Mouse (Mus musculus) CH12.LX (cell line): ENCODE measurements around the gene Atxn7l3. TPM values are rescaled to one million over a fixed set of nuclear protein-coding genes. Genes with fewer than 3 reads are reported as not detected.

Experiments used
- DNase-seq: peaks from one replicate; pipeline ENCODE4 v3.0.0-alpha.2; 2013; ENCODE audit errors: extremely low read depth
- H3K27ac ChIP-seq: 2 replicates; pipeline ENCODE4 v1.5.1; 2012; ENCODE audit warnings: low read depth, mild to moderate bottlenecking, control low read depth, moderate library complexity; ENCODE audit not compliant: insufficient read depth
- H3K27me3 ChIP-seq: replicated peaks from 2 replicates; pipeline ENCODE3; 2012; ENCODE audit warnings: inconsistent platforms
- H3K36me3 ChIP-seq, 2 experiments: replicated peaks in 1 of 2; 2 replicates each; pipeline versions ENCODE3 to v1.6.1; 2012; ENCODE audit warnings: inconsistent platforms in 1 of 2, low read length in 1 of 2, mild to moderate bottlenecking in 1 of 2, mixed read lengths in 1 of 2, moderate library complexity in 1 of 2; ENCODE audit not compliant: control insufficient read depth in 1 of 2, insufficient read depth in 1 of 2
- H3K4me1 ChIP-seq, 2 experiments: 2 replicates each; pipeline ENCODE4 v1.6.1; 2012; ENCODE audit warnings: inconsistent platforms in 1 of 2, moderate library complexity in 1 of 2; ENCODE audit not compliant: insufficient read depth in 2 of 2, control insufficient read depth in 1 of 2
- H3K4me2 ChIP-seq: 2 replicates; pipeline ENCODE4 v1.6.1; 2012; ENCODE audit warnings: low read depth, mild to moderate bottlenecking, control low read depth; ENCODE audit not compliant: poor library complexity, insufficient read depth, severe bottlenecking
- H3K4me3 ChIP-seq, 3 experiments: fragments of 150-350 bp in 1 of 3; sonication (generic) in 1 of 3; replicated peaks in 1 of 3; 2 replicates each; pipeline versions ENCODE3 to v1.5.1; 2011 to 2012; ENCODE audit warnings: low read depth in 2 of 3, low read length in 2 of 3, mild to moderate bottlenecking in 2 of 3, moderate library complexity in 2 of 3, control low read depth in 1 of 3, improper control_type of control experiment in 1 of 3, inconsistent platforms in 1 of 3, mixed read lengths in 1 of 3; ENCODE audit not compliant: poor library complexity in 1 of 3
- H3K79me2 ChIP-seq: replicated peaks from 2 replicates; pipeline ENCODE4 v1.6.1; 2012; ENCODE audit warnings: mild to moderate bottlenecking, moderate library complexity; ENCODE audit not compliant: control insufficient read depth, poor library complexity, insufficient read depth, severe bottlenecking; ENCODE audit errors: extremely low read depth
- H3K9ac ChIP-seq: 2 replicates; pipeline ENCODE4 v1.6.1; 2012; ENCODE audit warnings: low read depth, mild to moderate bottlenecking, control low read depth, moderate library complexity; ENCODE audit not compliant: insufficient read depth
- H3K9me3 ChIP-seq: replicated peaks from 2 replicates; pipeline ENCODE3; 2012; ENCODE audit warnings: low read length, inconsistent platforms, mixed read lengths
- CHD1 ChIP-seq: IDR thresholded peaks from 2 replicates; pipeline ENCODE4 v1.6.1; 2012; ENCODE audit warnings: low read depth, low read length, improper control_type of control experiment, inconsistent platforms
- CTCF ChIP-seq, 2 experiments: IDR thresholded peaks in 1 of 2; conservative IDR thresholded peaks in 1 of 2; 2 replicates each; pipeline ENCODE4 v1.5.1; 2011 to 2012; ENCODE audit warnings: low read depth in 2 of 2, low read length in 2 of 2, improper control_type of control experiment in 1 of 2, inconsistent platforms in 1 of 2, mild to moderate bottlenecking in 1 of 2, moderate library complexity in 1 of 2
- ETS1 ChIP-seq: conservative IDR thresholded peaks from 2 replicates; pipeline ENCODE4 v1.6.1; 2012; ENCODE audit warnings: low read depth, mild to moderate bottlenecking, inconsistent platforms, low read length, improper control_type of control experiment, moderate library complexity
- GABPA ChIP-seq: IDR thresholded peaks from 2 replicates; pipeline ENCODE4 v1.6.1; 2012; ENCODE audit warnings: low read depth, low read length, improper control_type of control experiment, inconsistent platforms; ENCODE audit not compliant: insufficient replicate concordance
- IRF4 ChIP-seq: IDR thresholded peaks from 2 replicates; pipeline ENCODE4 v1.6.1; 2014; ENCODE audit warnings: low read depth, mild to moderate bottlenecking, inconsistent platforms, low read length, improper control_type of control experiment
- JUND ChIP-seq: conservative IDR thresholded peaks from 2 replicates; pipeline ENCODE4 v1.6.1; 2011; ENCODE audit warnings: low read depth, low read length, improper control_type of control experiment
- MAFK ChIP-seq: IDR thresholded peaks from 2 replicates; pipeline ENCODE4 v1.6.1; 2011; ENCODE audit warnings: low read length, improper control_type of control experiment; ENCODE audit not compliant: insufficient replicate concordance
- MAZ ChIP-seq: IDR thresholded peaks from 2 replicates; pipeline ENCODE4 v1.6.1; 2012; ENCODE audit warnings: low read depth, mild to moderate bottlenecking, inconsistent platforms, low read length, improper control_type of control experiment, moderate library complexity
- MEF2A ChIP-seq: IDR thresholded peaks from 2 replicates; pipeline ENCODE4 v1.6.1; 2014; ENCODE audit warnings: low read depth, mild to moderate bottlenecking, inconsistent platforms, low read length, improper control_type of control experiment, borderline replicate concordance
- MXI1 ChIP-seq: IDR thresholded peaks from 2 replicates; pipeline ENCODE4 v1.6.1; 2011; ENCODE audit warnings: mild to moderate bottlenecking, low read depth, low read length, improper control_type of control experiment
- PAX5 ChIP-seq: IDR thresholded peaks from 2 replicates; pipeline ENCODE4 v1.6.1; 2012; ENCODE audit warnings: low read length, inconsistent platforms, mixed read lengths
- TCF12 ChIP-seq: IDR thresholded peaks from 2 replicates; pipeline ENCODE4 v1.6.1; 2014; ENCODE audit warnings: low read depth, mild to moderate bottlenecking, inconsistent platforms, low read length, improper control_type of control experiment
- UBTF ChIP-seq: IDR thresholded peaks from 2 replicates; pipeline ENCODE4 v1.6.1; 2012; ENCODE audit warnings: low read depth, mild to moderate bottlenecking, inconsistent platforms, low read length, improper control_type of control experiment, moderate library complexity
- ZC3H11A ChIP-seq: IDR thresholded peaks from 2 replicates; pipeline ENCODE4 v1.6.1; 2012; ENCODE audit warnings: low read depth, mild to moderate bottlenecking, inconsistent platforms, low read length, improper control_type of control experiment
- ZMIZ1 ChIP-seq: IDR thresholded peaks from 2 replicates; pipeline ENCODE4 v1.6.1; 2012; ENCODE audit warnings: low read depth, mild to moderate bottlenecking, inconsistent platforms, low read length, improper control_type of control experiment
- dilution Hi-C: fragments of 300-500 bp; cut with MboI; formaldehyde crosslinking; loops from 2 replicates; pipeline ENCODE4 v1.14.3; 2020; ENCODE audit warnings: low sequenced_read_pairs; ENCODE audit not compliant: extremely low pct_unique_long_range_greater_than_20kb, extremely low pct_ligation_motif_present
- in situ Hi-C: fragments of 300-500 bp; cut with MboI; formaldehyde crosslinking; loops from 3 replicates; pipeline ENCODE4 v1.14.3; 2019; ENCODE audit warnings: low sequenced_read_pairs, low pct_ligation_motif_present, low pct_unique_long_range_greater_than_20kb, mixed read lengths
- polyA plus RNA-seq: library from polyadenylated mRNA; unstranded; fragments of >175 nt; gene quantifications from 2 replicates; pipeline ENCODE4 v1.2.1, GENCODE M21; 2012; ENCODE audit warnings: low read depth; ENCODE audit not compliant: insufficient read length
- total RNA-seq, 2 experiments: library from RNA; depleted of rRNA; stranded (reverse); fragments of 300-350 nt in 1 of 2; fragments of >200 nt in 1 of 2; gene quantifications; 2 replicates each; pipeline ENCODE4 v1.2.3; 2012 to 2014

Gene Atxn7l3
- total and polyA plus RNA-seq, 3 experiments, result 40.7 to 59.0 (median 46.6) TPM

- in situ Hi-C loops (no loop called here), dilution Hi-C loops (no loop called here)
- TF ChIP-seq CTCF (conservative IDR thresholded peaks at IDR 0.05 in 1 of 2, IDR thresholded peaks at IDR 0.05 in 1 of 2; ENCODE audit: low read depth in 2 of 2, low read length in 2 of 2) (peak in 1 of 2 experiments; percentile 47; a peak in 3 of 4 replicates), MXI1 (no peak)
- Histone ChIP-seq H3K9me3 (no peaks in the 10 kb centered on the region), H3K79me2 (no peaks in the 10 kb centered on the region), H3K9ac (no peak overlapping the region), H3K4me3 (no peak overlapping the region), H3K4me1 (no peaks in the 10 kb centered on the region), H3K27ac (no peak overlapping the region), H3K27me3 (no peaks in the 10 kb centered on the region), H3K36me3 (peaks cover 62 to 95% of the 10 kb centered on the region in 2 experiments), H3K4me2 (no peak overlapping the region)
- DNase-seq, result peak; percentile 34
These were observed 37.9 kb downstream of the Atxn7l3 start for GRCm38 (mm10) chr11:102258521-102258920.

GRCm38 (mm10) chr11:102258095-102258494 is 38.3 kb downstream of the Atxn7l3 start:
- TF ChIP-seq PAX5, result no peak
- TF ChIP-seq MAFK, result no peak
- no peak for TF ChIP-seq ZC3H11A
- no peak for TF ChIP-seq GABPA
- no peak for TF ChIP-seq ZMIZ1
- TF ChIP-seq TCF12, result no peak
- no peak for TF ChIP-seq CHD1
- TF ChIP-seq MAZ, result no peak
- TF ChIP-seq MEF2A, result no peak
- TF ChIP-seq UBTF, result no peak
- TF ChIP-seq JUND, result no peak
- TF ChIP-seq ETS1, result no peak
- TF ChIP-seq, all 38 proteins: peak for 0
- Histone ChIP-seq H3K27me3 (no peaks in the 10 kb centered on the region), H3K27ac (no peak overlapping the region), H3K4me1 (no peaks in the 10 kb centered on the region), H3K9ac (no peak overlapping the region), H3K79me2 (no peaks in the 10 kb centered on the region), H3K9me3 (no peaks in the 10 kb centered on the region), H3K4me3 (no peak overlapping the region), H3K4me2 (no peak overlapping the region), H3K36me3 (peaks cover 57 to 95% of the 10 kb centered on the region in 2 experiments)
- dilution Hi-C loops (no loop called here), in situ Hi-C loops (no loop called here)
- no peak for DNase-seq

- no peak for DNase-seq
- dilution Hi-C loops (no loop called here), in situ Hi-C loops (no loop called here)
- Histone ChIP-seq H3K4me1 (no peaks in the 10 kb centered on the region), H3K36me3 (peaks cover 53 to 95% of the 10 kb centered on the region in 2 experiments), H3K4me3 (no peak overlapping the region), H3K27me3 (no peaks in the 10 kb centered on the region), H3K4me2 (no peak overlapping the region), H3K79me2 (no peaks in the 10 kb centered on the region), H3K27ac (no peak overlapping the region)
- TF ChIP-seq IRF4 (no peak), CTCF (conservative IDR thresholded peaks at IDR 0.05 in 1 of 2, IDR thresholded peaks at IDR 0.05 in 1 of 2; ENCODE audit: low read depth in 2 of 2, low read length in 2 of 2) (peak in 1 of 2 experiments; percentile 45; a peak in 2 of 4 replicates)
- TF ChIP-seq, all 38 proteins: peak for 1
- Histone ChIP-seq H3K9ac (no peak overlapping the region), H3K9me3 (no peaks in the 10 kb centered on the region)
These were observed 38.9 kb downstream of the Atxn7l3 start for GRCm38 (mm10) chr11:102257514-102257913.
